Mouse (Mus musculus): ENCODE results near the gene Fndc5. TPM values are rescaled to one million over a fixed set of nuclear protein-coding genes. Genes with fewer than 3 reads are reported as not detected.
A peak's percentile ranks its signal among the peaks of the same experiment; 100 is the strongest.

Gene Fndc5
- total RNA-seq (2014; rRNA removed): 33.5 and 38.4 TPM in 2 replicates
- 19.6 and 20.1 TPM in 2 replicates for polyA plus RNA-seq (2015; fragmentation: Nextera tagmentation; extraction: Ambion mirVana)

DNA sequence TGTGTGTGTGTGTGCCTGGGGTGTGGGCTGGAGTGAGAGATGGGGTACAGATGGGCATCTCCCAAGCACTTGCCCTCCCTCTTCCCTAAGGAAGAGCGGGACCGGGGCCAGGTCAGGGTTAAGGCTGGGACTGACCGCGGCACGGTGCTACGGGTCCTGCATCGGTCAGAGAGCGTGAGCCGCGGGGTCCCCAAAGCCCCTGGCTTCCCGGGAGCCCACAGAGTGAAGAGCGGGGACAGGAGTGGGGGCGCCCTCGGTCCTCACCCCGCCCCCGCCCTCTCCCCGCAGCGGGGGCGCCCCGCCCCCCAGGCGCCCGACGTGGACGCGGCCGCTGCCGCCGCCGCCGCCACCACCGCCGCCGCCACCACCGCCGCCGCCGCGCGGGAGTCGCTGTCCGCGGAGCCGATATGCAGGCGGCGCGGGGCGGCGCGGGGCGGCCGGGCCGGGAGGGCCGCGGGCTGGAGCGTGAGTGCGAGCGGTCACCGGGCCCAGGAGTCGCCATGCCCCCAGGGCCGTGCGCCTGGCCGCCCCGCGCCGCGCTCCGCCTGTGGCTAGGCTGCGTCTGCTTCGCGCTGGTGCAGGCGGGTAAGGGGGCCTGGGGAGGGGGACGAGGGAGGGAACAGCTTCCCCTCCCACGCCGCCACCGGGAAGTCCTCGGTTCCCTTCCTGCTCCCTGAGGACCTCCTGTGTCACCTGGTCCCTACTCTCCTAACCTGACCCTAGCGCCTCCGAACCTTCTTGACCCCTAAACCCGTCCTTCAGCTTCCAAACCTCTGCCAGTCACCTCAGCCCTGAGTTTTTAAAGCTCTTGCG, at the start of gene Fndc5:
Fndc5 (plus strand) TSS at position 421 of the 813 bp plus-strand sequence.
- no peak for TF ChIP-seq CTCF (IDR thresholded peaks at IDR 0.05; ENCODE audit: low read depth)
- 2% methylated on average over 46 of the region's 80 CpGs for WGBS
- ATAC-seq: peak; percentile 55
- H3K36me3 ChIP-seq (ENCODE audit: insufficient read depth, low read length): no peaks in the 10 kb centered on the region
- H3K9ac ChIP-seq (replicated peaks; ENCODE audit: low read length): peak within 1 kb of the TSS; percentile 77
- no peaks in the 10 kb centered on the region for H3K9me3 ChIP-seq (ENCODE audit: low read length)
- H3K4me1 ChIP-seq (ENCODE audit: insufficient read depth, low read length): peaks cover 10% of the 10 kb centered on the region; the same call in 1 of the 2 replicates
- no peak within 1 kb of the TSS for H3K27ac ChIP-seq
- H3K4me3 ChIP-seq (ENCODE audit: low read length): peak within 1 kb of the TSS; percentile 63
- peak within 1 kb of the TSS; percentile 88 for H3K4me2 ChIP-seq (ENCODE audit: low read depth, low read length)
- no peaks in the 10 kb centered on the region for H3K27me3 ChIP-seq (ENCODE audit: insufficient read depth, low read length)
- peak; percentile 53 for DNase-seq (ENCODE audit: low spot score)

DNA sequence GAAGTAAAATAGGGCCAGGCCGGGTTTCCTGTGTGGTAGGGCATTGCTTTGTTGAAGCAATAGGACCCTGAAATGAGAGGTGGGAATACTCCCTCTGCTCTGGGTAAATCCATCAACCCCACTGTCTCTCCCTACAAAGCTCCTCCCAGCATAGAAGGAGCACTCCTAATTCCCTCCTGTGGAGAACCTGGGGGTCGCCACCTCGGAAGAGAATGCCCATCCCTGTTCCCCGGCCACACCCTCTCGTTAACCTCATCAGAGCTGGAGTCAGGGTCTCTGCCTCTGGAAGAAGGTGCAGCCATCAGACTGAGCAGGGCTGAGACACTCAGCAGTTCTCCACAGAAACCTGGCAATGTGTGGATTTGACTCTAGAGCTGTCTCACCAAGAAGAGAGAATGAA, 48.9 kb upstream of the Fndc5 start:
- Histone ChIP-seq H3K4me3 (ENCODE audit: low read length) (no peak overlapping the region), H3K36me3 (ENCODE audit: insufficient read depth, low read length) (peaks cover 7% of the 10 kb centered on the region; the same call in 1 of the 2 replicates), H3K27me3 (ENCODE audit: insufficient read depth, low read length) (no peaks in the 10 kb centered on the region), H3K9me3 (ENCODE audit: low read length) (no peaks in the 10 kb centered on the region), H3K4me2 (ENCODE audit: low read depth, low read length) (no peak overlapping the region), H3K9ac (replicated peaks; ENCODE audit: low read length) (no peak overlapping the region), H3K4me1 (ENCODE audit: insufficient read depth, low read length) (no peaks in the 10 kb centered on the region), H3K27ac (no peak overlapping the region)
- DNase-seq (ENCODE audit: low spot score) (no peak), ATAC-seq (no peak)
- TF ChIP-seq CTCF (IDR thresholded peaks at IDR 0.05; ENCODE audit: low read depth): no peak
- 61% methylated on average over 5 of the region's 5 CpGs for WGBS

DNA sequence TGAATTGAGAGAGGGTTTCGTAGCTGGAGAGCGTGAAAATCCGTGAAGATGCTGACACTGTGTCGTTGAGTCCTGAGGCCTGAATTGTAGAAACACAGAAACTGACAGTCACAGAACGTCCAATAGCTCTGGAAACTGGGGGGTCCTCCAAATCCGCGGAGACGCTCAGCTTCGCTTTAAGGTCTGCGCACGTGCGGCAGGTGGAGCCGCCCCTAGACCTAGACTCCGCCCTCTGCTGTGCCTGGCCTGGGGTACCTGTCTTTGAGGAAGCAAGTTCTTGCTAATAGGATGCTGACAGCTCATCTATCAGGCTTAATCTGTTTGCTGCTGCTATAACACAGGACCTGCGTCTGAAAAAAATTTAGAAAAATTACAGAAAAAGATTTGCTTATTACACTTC, 41.5 kb upstream of the Fndc5 start:
- DNase-seq (ENCODE audit: low spot score): no peak
- Histone ChIP-seq H3K4me2 (ENCODE audit: low read depth, low read length) (no peak overlapping the region), H3K4me3 (ENCODE audit: low read length) (no peak overlapping the region), H3K4me1 (ENCODE audit: insufficient read depth, low read length) (no peaks in the 10 kb centered on the region), H3K27me3 (ENCODE audit: insufficient read depth, low read length) (no peaks in the 10 kb centered on the region), H3K9me3 (ENCODE audit: low read length) (no peaks in the 10 kb centered on the region), H3K27ac (no peak overlapping the region), H3K36me3 (ENCODE audit: insufficient read depth, low read length) (no peaks in the 10 kb centered on the region), H3K9ac (replicated peaks; ENCODE audit: low read length) (no peak overlapping the region)
- no peak for TF ChIP-seq CTCF (IDR thresholded peaks at IDR 0.05; ENCODE audit: low read depth)
- ATAC-seq: no peak
- 34% methylated on average over 15 of the region's 15 CpGs for WGBS

DNA sequence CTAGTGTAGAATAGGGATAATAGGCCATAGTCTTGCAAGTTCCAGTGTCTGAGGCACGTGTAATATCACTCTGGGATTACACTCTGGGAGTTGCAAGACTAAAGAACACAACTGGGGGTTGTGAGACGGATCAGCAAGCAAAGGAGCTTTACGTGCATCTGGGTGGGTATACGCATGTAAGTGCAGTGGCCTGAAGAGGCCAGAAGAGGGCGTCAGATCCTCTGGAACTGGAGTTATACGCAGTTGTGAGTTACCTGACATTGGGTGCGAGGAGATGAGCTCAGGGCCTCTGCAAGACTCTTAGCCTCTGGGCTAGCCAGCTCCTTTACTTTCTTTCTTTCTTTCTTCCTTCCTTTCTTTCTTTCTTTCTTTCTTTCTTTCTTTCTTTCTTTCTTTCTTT, 39.8 kb upstream of the Fndc5 start:
- WGBS: 79% methylated on average over 7 of the region's 7 CpGs
- no peaks in the 10 kb centered on the region for H3K36me3 ChIP-seq (ENCODE audit: insufficient read depth, low read length)
- no peak overlapping the region for H3K9ac ChIP-seq (replicated peaks; ENCODE audit: low read length)
- no peak; the same call in 1 of the 2 replicates for TF ChIP-seq CTCF (IDR thresholded peaks at IDR 0.05; ENCODE audit: low read depth)
- no peak overlapping the region for H3K4me3 ChIP-seq (ENCODE audit: low read length)
- ATAC-seq (no peak), DNase-seq (ENCODE audit: low spot score) (no peak)
- no peaks in the 10 kb centered on the region for H3K9me3 ChIP-seq (ENCODE audit: low read length)
- H3K27ac ChIP-seq: no peak overlapping the region
- H3K4me1 ChIP-seq (ENCODE audit: insufficient read depth, low read length): no peaks in the 10 kb centered on the region
- H3K27me3 ChIP-seq (ENCODE audit: insufficient read depth, low read length): no peaks in the 10 kb centered on the region
- no peak overlapping the region for H3K4me2 ChIP-seq (ENCODE audit: low read depth, low read length)

DNA sequence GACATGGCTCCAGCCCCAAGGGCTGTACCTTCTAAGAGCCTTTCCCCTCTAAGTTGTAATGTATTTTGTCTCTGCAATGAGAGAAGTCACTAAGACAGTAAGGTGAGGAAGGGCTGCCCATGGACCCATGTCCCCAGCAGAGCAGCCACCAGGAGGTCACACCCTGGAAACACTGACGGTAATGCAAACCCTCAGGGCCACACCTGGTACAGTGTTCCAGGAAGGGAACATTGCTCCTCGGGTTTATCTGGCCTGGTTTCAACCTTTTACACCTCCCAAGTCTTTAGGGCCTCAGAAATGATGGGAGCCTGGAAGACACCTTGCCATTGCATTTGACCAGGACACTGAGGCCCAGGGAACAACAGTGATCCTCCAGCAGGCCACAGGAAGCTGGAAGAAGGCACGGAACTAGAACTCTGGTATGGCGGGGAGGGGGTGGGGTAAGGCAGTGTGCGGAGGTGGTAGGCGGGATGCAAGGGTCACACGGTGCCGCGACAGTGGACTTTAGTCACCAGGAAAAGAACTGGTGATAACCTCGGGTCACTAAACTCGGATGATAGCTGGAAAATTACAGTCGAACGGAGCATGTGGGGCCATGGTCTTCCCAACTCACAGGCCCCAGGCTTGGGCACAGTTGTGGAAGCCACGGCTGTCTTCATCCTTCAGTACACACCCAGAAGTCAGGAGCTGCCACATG, 34.5 kb upstream of the Fndc5 start:
- no peak for DNase-seq (ENCODE audit: low spot score)
- H3K9me3 ChIP-seq (ENCODE audit: low read length): no peaks in the 10 kb centered on the region
- no peak overlapping the region for H3K27ac ChIP-seq
- no peak for TF ChIP-seq CTCF (IDR thresholded peaks at IDR 0.05; ENCODE audit: low read depth)
- 0 out of 2 replicates have a peak, but pooled peaks cover 3% of the 10 kb centered on the region for H3K4me1 ChIP-seq (ENCODE audit: insufficient read depth, low read length)
- no peaks in the 10 kb centered on the region for H3K36me3 ChIP-seq (ENCODE audit: insufficient read depth, low read length)
- no peak overlapping the region for H3K4me3 ChIP-seq (ENCODE audit: low read length)
- peaks cover 26% of the 10 kb centered on the region for H3K27me3 ChIP-seq (ENCODE audit: insufficient read depth, low read length)
- no peak overlapping the region for H3K4me2 ChIP-seq (ENCODE audit: low read depth, low read length)
- no peak overlapping the region for H3K9ac ChIP-seq (replicated peaks; ENCODE audit: low read length)
- no peak for ATAC-seq
- 84% methylated on average over 14 of the region's 14 CpGs for whole genome bisulfite sequencing

DNA sequence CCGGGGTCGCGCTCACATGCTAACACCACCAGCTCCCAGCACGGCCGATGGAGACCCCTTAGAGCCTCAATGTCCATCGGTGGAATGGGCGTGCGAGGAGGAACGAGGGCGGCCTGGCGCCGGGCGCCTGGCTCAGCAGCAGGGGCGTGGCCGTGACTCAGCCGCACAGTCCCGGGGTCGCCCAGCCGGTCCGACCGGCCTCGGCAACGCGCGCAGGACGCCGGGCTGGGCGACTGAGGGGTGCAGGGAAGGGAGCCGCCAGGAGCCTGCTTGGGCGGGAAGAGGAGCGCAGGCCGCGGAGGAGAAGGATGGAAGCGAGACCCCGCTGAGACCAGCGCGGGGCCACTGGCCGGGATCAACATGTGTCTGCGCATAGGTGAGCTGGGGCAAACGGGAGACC, 31.4 kb upstream of the Fndc5 start, which contains the start of gene Tmem54:
Tmem54 (plus strand) TSS at position 193 of the 400 bp plus-strand sequence.
- no peak for ATAC-seq
- H3K4me1 ChIP-seq (ENCODE audit: insufficient read depth, low read length): 0 out of 2 replicates have a peak, but pooled peaks cover 3% of the 10 kb centered on the region
- peaks cover 26% of the 10 kb centered on the region for H3K27me3 ChIP-seq (ENCODE audit: insufficient read depth, low read length)
- 3% methylated on average over 36 of the region's 40 CpGs for WGBS
- no peak within 1 kb of the TSS for H3K27ac ChIP-seq
- no peak for DNase-seq (ENCODE audit: low spot score)
- H3K36me3 ChIP-seq (ENCODE audit: insufficient read depth, low read length): no peaks in the 10 kb centered on the region
- TF ChIP-seq CTCF (IDR thresholded peaks at IDR 0.05; ENCODE audit: low read depth): no peak
- 0 out of 2 replicates have a peak within 1 kb of the TSS, but pooled peaks have one; percentile 4 for H3K9ac ChIP-seq (replicated peaks; ENCODE audit: low read length)
- peak within 1 kb of the TSS; percentile 43 for H3K4me2 ChIP-seq (ENCODE audit: low read depth, low read length)
- H3K4me3 ChIP-seq (ENCODE audit: low read length): peak within 1 kb of the TSS; percentile 15
- H3K9me3 ChIP-seq (ENCODE audit: low read length): no peaks in the 10 kb centered on the region
